Mouse (Mus musculus): Measurements from ENCODE around the gene Gm4353.

GRCm38 (mm10) chr7:116038511-116038910 is 45.9 kb downstream of the Gm4353 start, which contains the start of gene Sox6:
- TF ChIP-seq CHD2 (IDR thresholded peaks at IDR 0.05; ENCODE audit: low read depth, low read length) (no peak), ZC3H11A (IDR thresholded peaks at IDR 0.05; ENCODE audit: borderline replicate concordance, low read depth, low read length) (no peak), HCFC1 (IDR thresholded peaks at IDR 0.05; ENCODE audit: borderline replicate concordance, insufficient read depth, low read length) (no peak), MAFK (IDR thresholded peaks at IDR 0.05; ENCODE audit: insufficient read depth, low read depth, low read length) (no peak), ZNF384 (IDR thresholded peaks at IDR 0.05; ENCODE audit: low read depth, low read length) (no peak)

Data from ES-E14 (cell line).